In genomic region chr15:85682780-85683179, GRCm38 (mm10) we compare ENCODE assay signal across 13 mouse cellular contexts. TPM values are rescaled to one million over a fixed set of nuclear protein-coding genes. Genes with fewer than 3 reads are reported as not detected.
A peak's percentile ranks its signal among the peaks of the same experiment; 100 is the strongest.
DNase-seq lines count a peak whose midpoint lies in the region; ATAC-seq and TF ChIP-seq lines count a peak whose summit lies in the region.
"Had no signal": no experiment of that assay in that cellular context is flagged by ENCODE, and none has a peak within 500 bp of the region (broad histone marks: within the 10 kb centered on the region; RNA-seq: fewer than 3 reads in every experiment).

No protein-coding gene starts in this region.

- TF ChIP-seq POLR2A in myocyte (IDR thresholded peaks at IDR 0.05; ENCODE audit: insufficient read length, low read depth) = peak; percentile 30

- no peak overlapping the region for H3K4me2 ChIP-seq in heart, postnatal 0 days (ENCODE audit: low read depth, low read length)
- no peak overlapping the region for H3K4me2 ChIP-seq in liver, postnatal 0 days (ENCODE audit: low read depth, low read length)
- no peak overlapping the region for H3K4me2 ChIP-seq in liver, embryonic 11.5 days
- H3K4me2 ChIP-seq in hindbrain, embryonic 16.5 days (ENCODE audit: low read length) = peak overlapping the region; percentile 37
- H3K4me2 ChIP-seq in myocyte (ENCODE audit: low read depth) = peak overlapping the region; percentile 97
- no peak overlapping the region for H3K4me2 ChIP-seq in kidney, embryonic 15.5 days
- H3K4me2 ChIP-seq: embryonic facial prominence, embryonic 12.5 days had no signal

- H3ac ChIP-seq in myocyte (ENCODE audit: control insufficient read depth, insufficient read length) = no peak overlapping the region

- no peak overlapping the region for H3K4me3 ChIP-seq in heart, postnatal 0 days (ENCODE audit: low read depth, low read length)
- H3K4me3 ChIP-seq in liver, postnatal 0 days (ENCODE audit: low read depth, low read length) = no peak overlapping the region
- no peak overlapping the region for H3K4me3 ChIP-seq in liver, embryonic 11.5 days (ENCODE audit: low read depth, low read length)
- peak overlapping the region; percentile 9; the same call in 1 of the 2 replicates for H3K4me3 ChIP-seq in hindbrain, embryonic 16.5 days (ENCODE audit: low read length)
- peak overlapping the region; percentile 95 for H3K4me3 ChIP-seq in myocyte
- no peak overlapping the region for H3K4me3 ChIP-seq in kidney, embryonic 15.5 days (replicated peaks)
- H3K4me3 ChIP-seq: embryonic facial prominence, embryonic 12.5 days had no signal

- no peak for TF ChIP-seq CTCF in heart, postnatal 0 days (IDR thresholded peaks at IDR 0.05; ENCODE audit: low read depth)
- no peak for TF ChIP-seq CTCF in liver, postnatal 0 days (IDR thresholded peaks at IDR 0.05; ENCODE audit: low read depth)

- H3K27ac ChIP-seq in heart, postnatal 0 days (ENCODE audit: low read depth) = 0 out of 2 replicates have a peak overlapping the region, but pooled peaks have one; percentile 7
- peak overlapping the region; percentile 64 for H3K27ac ChIP-seq in liver, postnatal 0 days (ENCODE audit: low read depth)
- H3K27ac ChIP-seq in liver, embryonic 11.5 days (ENCODE audit: low read depth, low read length) = no peak overlapping the region
- H3K27ac ChIP-seq in hindbrain, embryonic 16.5 days (ENCODE audit: low read depth, low read length) = no peak overlapping the region
- H3K27ac ChIP-seq in kidney, embryonic 15.5 days = no peak overlapping the region
- H3K27ac ChIP-seq: embryonic facial prominence, embryonic 12.5 days had no signal

- H3K36me3 ChIP-seq in heart, postnatal 0 days (replicated peaks; ENCODE audit: control insufficient read depth, insufficient read depth, low read length) = peaks cover 45% of the 10 kb centered on the region
- H3K36me3 ChIP-seq in liver, postnatal 0 days (replicated peaks; ENCODE audit: insufficient read depth, low read length) = no peaks in the 10 kb centered on the region
- H3K36me3 ChIP-seq in liver, embryonic 11.5 days (ENCODE audit: control insufficient read depth, insufficient read depth, low read length) = no peaks in the 10 kb centered on the region
- H3K36me3 ChIP-seq in hindbrain, embryonic 16.5 days (ENCODE audit: control insufficient read depth, insufficient read depth, low read length) = peaks cover 14% of the 10 kb centered on the region
- H3K36me3 ChIP-seq in myocyte (ENCODE audit: control insufficient read depth, insufficient read depth) = peaks cover 51% of the 10 kb centered on the region
- H3K36me3 ChIP-seq in kidney, embryonic 15.5 days = peaks cover 61% of the 10 kb centered on the region

- no peak overlapping the region for H3K9ac ChIP-seq in heart, postnatal 0 days (replicated peaks; ENCODE audit: low read depth, low read length)
- H3K9ac ChIP-seq in liver, postnatal 0 days (replicated peaks) = no peak overlapping the region
- H3K9ac ChIP-seq in liver, embryonic 11.5 days (ENCODE audit: low read depth, low read length) = no peak overlapping the region
- H3K9ac ChIP-seq in hindbrain, embryonic 16.5 days (ENCODE audit: low read depth, low read length) = no peak overlapping the region
- no peak overlapping the region for H3K9ac ChIP-seq in kidney, embryonic 15.5 days
- H3K9ac ChIP-seq: embryonic facial prominence, embryonic 12.5 days had no signal

- no peak for TF ChIP-seq EP300 in heart, postnatal 0 days (IDR thresholded peaks at IDR 0.05; ENCODE audit: low read depth)
- no peak for TF ChIP-seq EP300 in liver, postnatal 0 days (IDR thresholded peaks at IDR 0.05; ENCODE audit: low read depth)

- H3K79me2 ChIP-seq in myocyte (ENCODE audit: control insufficient read depth, insufficient read depth) = peaks cover 100% of the 10 kb centered on the region

- intact Hi-C loops in heart, postnatal 36 days (cut with DNase I) = no loop called here

- 49% methylated on average over 6 of the region's 6 CpGs for WGBS in heart, postnatal 0 days
- WGBS in liver, postnatal 0 days (ENCODE audit: insufficient replicate concordance) = 63% methylated on average over 6 of the region's 6 CpGs
- 56% methylated on average over 6 of the region's 6 CpGs for WGBS in liver, embryonic 11.5 days
- WGBS in hindbrain, embryonic 16.5 days = 71% methylated on average over 6 of the region's 6 CpGs
- WGBS in kidney, embryonic 15.5 days = 74% methylated on average over 6 of the region's 6 CpGs

- H3K4me1 ChIP-seq in heart, postnatal 0 days (ENCODE audit: control insufficient read depth, insufficient read depth) = peaks cover 34% of the 10 kb centered on the region
- H3K4me1 ChIP-seq in liver, postnatal 0 days (ENCODE audit: insufficient read depth) = 0 out of 2 replicates have a peak, but pooled peaks cover 2% of the 10 kb centered on the region
- no peaks in the 10 kb centered on the region for H3K4me1 ChIP-seq in liver, embryonic 11.5 days (replicated peaks; ENCODE audit: control insufficient read depth, insufficient read depth, low read length)
- H3K4me1 ChIP-seq in hindbrain, embryonic 16.5 days (ENCODE audit: control insufficient read depth, insufficient read depth, low read depth, low read length) = peaks cover 54% of the 10 kb centered on the region
- peaks cover 70% of the 10 kb centered on the region for H3K4me1 ChIP-seq in kidney, embryonic 15.5 days

- DNase-seq in heart, postnatal 0 days (ENCODE audit: low spot score) = no peak
- DNase-seq in heart, postnatal 36 days = no peak
- no peak for DNase-seq in liver, postnatal 0 days
- DNase-seq in liver, embryonic 11.5 days (ENCODE audit: low spot score) = no peak
- DNase-seq: cerebellum, postnatal 36 days; kidney, adult 18-20 months; lung, adult 2 months had no signal

- H3K9me3 ChIP-seq in heart, postnatal 0 days (replicated peaks; ENCODE audit: control insufficient read depth, low read length) = no peaks in the 10 kb centered on the region
- H3K9me3 ChIP-seq in liver, postnatal 0 days (ENCODE audit: low read length) = no peaks in the 10 kb centered on the region
- no peaks in the 10 kb centered on the region for H3K9me3 ChIP-seq in liver, embryonic 11.5 days (ENCODE audit: control insufficient read depth, low read length)
- no peaks in the 10 kb centered on the region for H3K9me3 ChIP-seq in hindbrain, embryonic 16.5 days (ENCODE audit: control insufficient read depth, low read length)
- H3K9me3 ChIP-seq in kidney, embryonic 15.5 days (replicated peaks) = no peaks in the 10 kb centered on the region
- H3K9me3 ChIP-seq: embryonic facial prominence, embryonic 12.5 days had no signal

- no peaks in the 10 kb centered on the region for H3K27me3 ChIP-seq in heart, postnatal 0 days (ENCODE audit: control insufficient read depth, insufficient read depth, low read length)
- H3K27me3 ChIP-seq in liver, postnatal 0 days (ENCODE audit: insufficient read depth, low read length) = no peaks in the 10 kb centered on the region
- peaks cover 11% of the 10 kb centered on the region for H3K27me3 ChIP-seq in liver, embryonic 11.5 days (replicated peaks; ENCODE audit: control insufficient read depth, insufficient read depth, low read length)
- no peaks in the 10 kb centered on the region for H3K27me3 ChIP-seq in hindbrain, embryonic 16.5 days (replicated peaks; ENCODE audit: control insufficient read depth, insufficient read depth, low read length)
- no peaks in the 10 kb centered on the region for H3K27me3 ChIP-seq in myocyte (ENCODE audit: control insufficient read depth, insufficient read depth, insufficient read length)
- H3K27me3 ChIP-seq in kidney, embryonic 15.5 days = no peaks in the 10 kb centered on the region

- ATAC-seq in heart, postnatal 0 days (ENCODE audit: insufficient read depth, low read depth) = no peak
- ATAC-seq in liver, postnatal 0 days = peak; percentile 85
- ATAC-seq in liver, embryonic 11.5 days (replicated peaks; ENCODE audit: low FRiP score) = no peak
- no peak for ATAC-seq in hindbrain, embryonic 16.5 days
- ATAC-seq in inflammation-experienced regulatory T-cells, adult 6 months = no peak
- no peak for ATAC-seq in kidney, embryonic 15.5 days (replicated peaks; ENCODE audit: low FRiP score)

TF ChIP-seq in myocyte, 11 proteins besides CTCF, POLR2A, EP300 and RAD21:
- TF ChIP-seq MYOG (IDR thresholded peaks at IDR 0.05; ENCODE audit: control insufficient read depth in 1 of 3, insufficient read depth in 1 of 3, insufficient read length in 2 of 3, low read depth in 2 of 3) (no peak), MYOD1 (IDR thresholded peaks at IDR 0.05; ENCODE audit: control insufficient read depth in 1 of 3, insufficient read length in 2 of 3, low read depth in 2 of 3) (no peak), CEBPB (IDR thresholded peaks at IDR 0.05; ENCODE audit: insufficient read depth, poor library complexity, severe bottlenecking) (peak; percentile 70; the same call in 1 of the 2 replicates), REST (IDR thresholded peaks at IDR 0.05; ENCODE audit: insufficient read depth, insufficient read length) (no peak), TCF3 (IDR thresholded peaks at IDR 0.05; ENCODE audit: insufficient read length, low read depth) (no peak), POLR2AphosphoS2 (IDR thresholded peaks at IDR 0.05; ENCODE audit: insufficient read length, low read depth) (no peak), E2F4 (IDR thresholded peaks at IDR 0.05; ENCODE audit: insufficient read depth) (no peak), MAX (IDR thresholded peaks at IDR 0.05; ENCODE audit: low read depth) (peak; percentile 57), TCF12 (IDR thresholded peaks at IDR 0.05; ENCODE audit: insufficient read depth, poor library complexity, severe bottlenecking) (no peak), SRF (IDR thresholded peaks at IDR 0.05; ENCODE audit: control insufficient read depth, insufficient read length, low read depth) (no peak), USF1 (IDR thresholded peaks at IDR 0.05; ENCODE audit: low read depth) (peak; percentile 5)
TF ChIP-seq in myocyte: peak in this region for 3.

RNA-seq across cellular contexts. Expression of gene Ppara, which starts 52.0 kb away (rescaled TPM):
- total RNA-seq in heart, postnatal 0 days (2014; rRNA removed; ENCODE audit: low replicate concordance) = 11.6 and 18.5 TPM in 2 replicates
- polyA plus RNA-seq in heart, postnatal 0 days (2015; fragmentation: Nextera tagmentation; extraction: Ambion mirVana) = 31.4 and 33.4 TPM in 2 replicates
- total RNA-seq in heart, postnatal 36 days (2021) = 10 to 100 TPM; 39.3 to 53.4 TPM
- polyA plus RNA-seq in liver, postnatal 0 days (2015; fragmentation: Nextera tagmentation; extraction: Ambion mirVana) = 169 and 185 TPM in 2 replicates
- polyA plus RNA-seq in liver, embryonic 11.5 days (2014; fragmentation: Nextera tagmentation; extraction: Ambion mirVana) = 2.5 and 3.4 TPM in 2 replicates
- polyA plus RNA-seq in hindbrain, embryonic 16.5 days (2015; fragmentation: Nextera tagmentation; extraction: Ambion mirVana) = 2.7 and 2.9 TPM in 2 replicates
- polyA plus RNA-seq in myocyte (2012; fragmentation: generic; extraction: Trizol) = 0.12 TPM
- not detected for polyA plus RNA-seq in inflammation-experienced regulatory T-cells, adult 6 months (2017; shearing (Covaris generic))
- polyA plus RNA-seq in kidney, embryonic 15.5 days (2015; fragmentation: Nextera tagmentation; extraction: Ambion mirVana) = 3.9 and 5.0 TPM in 2 replicates
- total RNA-seq: granulocyte monocyte progenitor cell, adult 5-6 weeks had no signal

Comparison
In these comparisons a context has a peak if more than half of its experiments do, and no peak if none do; other contexts are left out.
1. H3K27ac ChIP-seq: peak in heart, postnatal 0 days (single experiment) and liver, postnatal 0 days (single experiment); none in liver, embryonic 11.5 days (single experiment), hindbrain, embryonic 16.5 days (single experiment) and kidney, embryonic 15.5 days (single experiment).
2. H3K4me2 ChIP-seq: peak in hindbrain, embryonic 16.5 days (single experiment) and myocyte (single experiment); none in heart, postnatal 0 days (single experiment), liver, postnatal 0 days (single experiment), liver, embryonic 11.5 days (single experiment) and kidney, embryonic 15.5 days (single experiment).
3. H3K4me3 ChIP-seq: peak in hindbrain, embryonic 16.5 days (single experiment) and myocyte (single experiment); none in heart, postnatal 0 days (single experiment), liver, postnatal 0 days (single experiment), liver, embryonic 11.5 days (single experiment) and kidney, embryonic 15.5 days (single experiment).